Mouse (Mus musculus): Measurements from ENCODE around the gene Thnsl2.

DNA sequence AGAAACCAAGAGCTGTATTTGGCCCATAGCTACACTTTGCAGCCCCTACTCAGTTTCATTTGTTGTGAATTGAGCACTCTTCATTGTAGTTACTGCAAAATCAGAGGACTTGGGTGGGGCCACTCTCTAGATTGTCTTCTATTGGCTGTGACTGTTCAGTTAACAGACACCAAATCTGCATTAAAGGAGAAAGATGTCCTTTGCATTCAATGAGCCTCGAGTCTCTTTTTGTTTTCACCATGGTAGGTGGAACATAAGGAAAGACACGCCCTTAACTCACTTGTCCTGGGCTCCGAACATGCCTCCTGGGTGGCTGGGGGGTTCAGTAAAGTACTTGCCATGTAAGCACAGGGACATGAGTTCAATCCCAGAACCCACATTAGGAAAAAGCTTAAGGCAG is 48.1 kb downstream of the Thnsl2 start:
- no peak for TF ChIP-seq POLR2A (IDR thresholded peaks at IDR 0.05; ENCODE audit: borderline replicate concordance, control insufficient read depth, low read depth, low read length)
- TF ChIP-seq CTCF (IDR thresholded peaks at IDR 0.05; ENCODE audit: control insufficient read depth, insufficient read depth, low read length), result no peak
